Mouse (Mus musculus) neural tube, embryonic 11.5 days (tissue): ENCODE data around the gene Mndal. TPM values are rescaled to one million over a fixed set of nuclear protein-coding genes. Genes with fewer than 3 reads are reported as not detected.
"Not testable (repeated sequence)": the region's sequence is repeated elsewhere in the genome, so short reads cannot be mapped to it uniquely, and the experiment has no call there.

ENCODE experiments used
- ATAC-seq: fragments of 200-750 bp; cut with Nextera tagmentation; 2 replicates; pipeline ENCODE4 v1.8.0; 2017; ENCODE audit warnings: moderate number of reproducible peaks, mild to moderate bottlenecking, moderate TSS enrichment, moderate library complexity; ENCODE audit not compliant: insufficient read depth, low FRiP score, low TSS enrichment
- DNase-seq: peaks from one replicate; pipeline ENCODE4 v3.0.0-alpha.2; 2015; ENCODE audit warnings: low spot score
- H3K27ac ChIP-seq: fragments of 300-500 bp; sonication (generic); 2 replicates; pipeline ENCODE4 v1.5.1; 2014; ENCODE audit warnings: low read depth, mild to moderate bottlenecking, low read length
- H3K27me3 ChIP-seq: fragments of 300-500 bp; sonication (generic); 2 replicates; pipeline ENCODE4 v1.6.1; 2014; ENCODE audit warnings: mild to moderate bottlenecking, low read length, mixed read lengths; ENCODE audit not compliant: control insufficient read depth, insufficient read depth
- H3K36me3 ChIP-seq: fragments of 300-500 bp; sonication (generic); 2 replicates; pipeline ENCODE4 v1.6.1; 2014; ENCODE audit warnings: mild to moderate bottlenecking, low read length, moderate library complexity, mixed read lengths; ENCODE audit not compliant: control insufficient read depth, insufficient read depth
- H3K4me1 ChIP-seq: fragments of 300-500 bp; sonication (generic); 2 replicates; pipeline ENCODE4 v1.6.1; 2014; ENCODE audit warnings: low read length, mixed read lengths; ENCODE audit not compliant: control insufficient read depth, insufficient read depth
- H3K4me2 ChIP-seq: fragments of 300-500 bp; sonication (generic); 2 replicates; pipeline ENCODE4 v1.6.1; 2014; ENCODE audit warnings: low read depth, mild to moderate bottlenecking, moderate library complexity
- H3K4me3 ChIP-seq: fragments of 300-500 bp; sonication (generic); 2 replicates; pipeline ENCODE4 v1.5.1; 2014; ENCODE audit warnings: low read depth, low read length
- H3K9ac ChIP-seq: fragments of 300-500 bp; sonication (generic); 2 replicates; pipeline ENCODE4 v1.6.1; 2014; ENCODE audit warnings: mild to moderate bottlenecking, low read length
- H3K9me3 ChIP-seq: fragments of 300-500 bp; sonication (generic); 2 replicates; pipeline ENCODE4 v1.6.1; 2016; ENCODE audit warnings: low read length; ENCODE audit not compliant: control insufficient read depth
- WGBS: fragments of 180-500 bp; shearing (Covaris S2); extraction: QIAGEN DNeasy Blood & Tissue Kit; methylation state at CpG from one replicate; pipeline ENCODE4 v1.1.7; 2014; 5-methylcytosine and 5-hydroxymethylcytosine counted together
- polyA plus RNA-seq: library from polyadenylated mRNA; unstranded; fragments of >200 nt; fragmentation: Nextera tagmentation; extraction: Ambion mirVana; gene quantifications from 2 replicates; pipeline ENCODE4 v1.2.1, GENCODE M21; 2014

Gene Mndal
- polyA plus RNA-seq, 1 experiment from 2014 or later, result 0.48 TPM

- not testable (repeated sequence) for H3K4me2 ChIP-seq, H3K4me3 ChIP-seq, ATAC-seq
Observed at GRCm38 (mm10) chr1:173809294-173809693, 133.0 kb downstream of the Mndal start.

GRCm38 (mm10) chr1:173802689-173803281 lies 139.5 kb downstream of the Mndal start:
- not testable (repeated sequence) for H3K36me3 ChIP-seq, H3K4me2 ChIP-seq, H3K9ac ChIP-seq, H3K4me1 ChIP-seq, DNase-seq, H3K4me3 ChIP-seq, H3K27me3 ChIP-seq, H3K9me3 ChIP-seq, H3K27ac ChIP-seq, ATAC-seq
- 76% methylated on average over 2 of the region's 2 CpGs for WGBS

More at GRCm38 (mm10) chr1:173809294-173809693, 133.0 kb downstream of the Mndal start:
- H3K27me3 ChIP-seq, H3K27ac ChIP-seq, DNase-seq, H3K9ac ChIP-seq, H3K9me3 ChIP-seq, H3K36me3 ChIP-seq, H3K4me1 ChIP-seq: not testable (repeated sequence)
- 74% methylated on average over 2 of the region's 2 CpGs for WGBS

- not testable (repeated sequence) for H3K4me2 ChIP-seq, H3K27me3 ChIP-seq, H3K4me1 ChIP-seq, H3K36me3 ChIP-seq, DNase-seq, H3K27ac ChIP-seq, H3K9ac ChIP-seq, ATAC-seq, H3K9me3 ChIP-seq, H3K4me3 ChIP-seq
- WGBS, result 81% methylated on average over 3 of the region's 3 CpGs
Observed at GRCm38 (mm10) chr1:173802207-173802606, 140.1 kb downstream of the Mndal start.

- H3K4me1 ChIP-seq, H3K4me3 ChIP-seq, ATAC-seq, H3K36me3 ChIP-seq, H3K27ac ChIP-seq, H3K9me3 ChIP-seq, H3K4me2 ChIP-seq, H3K27me3 ChIP-seq, DNase-seq, H3K9ac ChIP-seq: not testable (repeated sequence)
- 85% methylated on average over 2 of the region's 2 CpGs for WGBS
Observed at GRCm38 (mm10) chr1:173801791-173802190, 140.5 kb downstream of the Mndal start.

Other genes starting within 250 kb of the Mndal start
- gene Ifi207, start 200.7 kb downstream of the Mndal start, polyA plus RNA-seq, result 0.57 and 0.96 TPM in 2 replicates
- gene Ifi204, start 175.5 kb downstream of the Mndal start, polyA plus RNA-seq, result 0.56 and 0.88 TPM in 2 replicates
- gene Ifi211, start 29.4 kb downstream of the Mndal start, polyA plus RNA-seq, result 0.50 and 0.93 TPM in 2 replicates
- 0.49 TPM in 1 of 2 replicates, not detected in the other for gene Ifi203, start 181 bp upstream of the Mndal start, polyA plus RNA-seq
- gene Ifi202b, start 40.3 kb upstream of the Mndal start, polyA plus RNA-seq, result not detected in 2 replicates
- not detected in 2 replicates for gene Ifi205, start 89.3 kb upstream of the Mndal start, polyA plus RNA-seq
- not detected in 2 replicates for gene Olfr433, start 98.2 kb upstream of the Mndal start, polyA plus RNA-seq
- not detected in 2 replicates for gene Olfr432, start 106.7 kb upstream of the Mndal start, polyA plus RNA-seq
- gene Olfr430, start 124.1 kb upstream of the Mndal start, polyA plus RNA-seq, result not detected in 2 replicates
- gene Olfr429, start 141.8 kb upstream of the Mndal start, polyA plus RNA-seq, result not detected in 2 replicates
- gene Olfr427, start 154.4 kb upstream of the Mndal start, polyA plus RNA-seq, result not detected in 2 replicates
- gene Olfr231, start 178.7 kb upstream of the Mndal start, polyA plus RNA-seq, result not detected in 2 replicates
- not detected in 2 replicates for gene Olfr424, start 189.0 kb upstream of the Mndal start, polyA plus RNA-seq
- gene Olfr420, start 213.1 kb upstream of the Mndal start, polyA plus RNA-seq, result not detected in 2 replicates
- 2.5 TPM in 2 replicates for gene Spta1, start 230.3 kb upstream of the Mndal start, polyA plus RNA-seq